Mouse (Mus musculus) forebrain, embryonic 11.5 days (tissue): ENCODE data around the gene Mef2b. TPM values are rescaled to one million over a fixed set of nuclear protein-coding genes. Genes with fewer than 3 reads are reported as not detected.
A peak's percentile ranks its signal among the peaks of the same experiment; 100 is the strongest.

ENCODE experiments used
- ATAC-seq: fragments of 200-750 bp; cut with Nextera tagmentation; replicated peaks from 2 replicates; pipeline ENCODE4 v1.8.0; 2017; ENCODE audit warnings: moderate TSS enrichment; ENCODE audit not compliant: low FRiP score
- DNase-seq: peaks from one replicate; pipeline ENCODE4 v3.0.0-alpha.2; 2017; ENCODE audit warnings: low spot score
- H3K27ac ChIP-seq: fragments of 300-500 bp; sonication (generic); 2 replicates; pipeline ENCODE4 v1.5.1; 2014; ENCODE audit warnings: low read depth, low read length
- H3K27me3 ChIP-seq: fragments of 300-500 bp; sonication (generic); 2 replicates; pipeline ENCODE4 v1.6.1; 2014; ENCODE audit warnings: mild to moderate bottlenecking, low read length, mixed read lengths; ENCODE audit not compliant: control insufficient read depth, insufficient read depth
- H3K36me3 ChIP-seq: fragments of 300-500 bp; sonication (generic); 2 replicates; pipeline ENCODE4 v1.6.1; 2014; ENCODE audit warnings: mild to moderate bottlenecking, low read length, moderate library complexity, mixed read lengths; ENCODE audit not compliant: control insufficient read depth, insufficient read depth
- H3K4me1 ChIP-seq: fragments of 300-500 bp; sonication (generic); replicated peaks from 2 replicates; pipeline ENCODE4 v1.6.1; 2014; ENCODE audit warnings: low read length, mixed read lengths; ENCODE audit not compliant: control insufficient read depth, insufficient read depth
- H3K4me2 ChIP-seq: fragments of 300-500 bp; sonication (generic); 2 replicates; pipeline ENCODE4 v1.6.1; 2014; ENCODE audit warnings: low read depth, mild to moderate bottlenecking, low read length, moderate library complexity, mixed read lengths; ENCODE audit not compliant: severe bottlenecking
- H3K4me3 ChIP-seq: fragments of 300-500 bp; sonication (generic); 2 replicates; pipeline ENCODE4 v1.5.1; 2014; ENCODE audit warnings: low read depth, low read length
- H3K9ac ChIP-seq: fragments of 300-500 bp; sonication (generic); 2 replicates; pipeline ENCODE4 v1.6.1; 2014; ENCODE audit warnings: low read length
- H3K9me3 ChIP-seq: fragments of 300-500 bp; sonication (generic); 2 replicates; pipeline ENCODE4 v1.6.1; 2016; ENCODE audit warnings: low read length, mixed read lengths; ENCODE audit not compliant: control insufficient read depth
- WGBS: fragments of 180-500 bp; shearing (Covaris S2); extraction: QIAGEN DNeasy Blood & Tissue Kit; methylation state at CpG from one replicate; pipeline ENCODE4 v1.1.7; 2014; 5-methylcytosine and 5-hydroxymethylcytosine counted together
- polyA plus RNA-seq: library from polyadenylated mRNA; unstranded; fragments of >200 nt; fragmentation: Nextera tagmentation; extraction: Ambion mirVana; gene quantifications from 2 replicates; pipeline ENCODE4 v1.2.1, GENCODE M21; 2014

Mef2b gene
- polyA plus RNA-seq, result 0.67 and 1.1 TPM in 2 replicates

DNA sequence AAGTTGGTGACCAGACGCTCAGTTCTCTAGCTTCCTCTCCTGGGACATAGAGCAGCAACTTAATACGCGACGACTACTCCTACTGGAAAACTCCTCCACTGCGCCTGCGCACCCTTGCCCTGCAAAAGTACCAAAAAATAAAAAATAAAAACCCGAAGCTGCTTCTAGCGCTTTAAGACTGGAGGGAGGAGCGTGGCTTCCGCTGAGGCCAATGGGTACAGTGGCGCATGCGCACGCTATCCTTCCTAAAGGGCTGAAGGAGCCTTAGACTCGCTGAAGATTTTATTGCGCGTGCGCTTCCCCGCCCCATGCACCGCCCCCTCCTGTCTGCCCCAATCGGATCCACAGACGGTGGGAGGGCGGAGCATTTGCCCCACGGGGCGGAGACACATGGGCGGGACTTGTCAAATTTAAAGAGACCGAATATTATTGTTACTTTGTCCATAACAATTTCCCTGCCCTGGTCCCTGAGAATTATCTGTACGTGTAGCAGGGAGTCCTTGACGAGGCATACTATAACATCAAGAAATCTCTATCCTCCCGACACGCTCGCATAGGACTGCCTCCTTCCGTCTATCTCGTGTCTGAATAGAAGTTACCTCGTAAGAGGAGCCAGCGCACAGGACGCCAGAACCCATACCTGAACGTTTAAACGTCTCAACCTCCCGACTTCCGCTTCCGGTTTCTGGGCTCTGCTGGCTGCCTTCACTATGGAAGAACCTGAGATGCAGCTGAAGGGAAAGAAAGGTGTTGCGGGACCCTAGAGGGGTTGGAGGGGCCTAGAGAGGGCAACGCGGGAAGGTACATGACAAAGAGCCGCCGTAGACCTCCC, at the start of gene Mef2b, which contains the start of the genes Rfxank and Borcs8:
Gene Mef2b (plus strand): TSS at position 686 of the 832 bp plus-strand sequence.
Gene Rfxank (minus strand): TSS at position 129 of the 832 bp plus-strand sequence.
Gene Borcs8 (plus strand): TSS at position 474 of the 832 bp plus-strand sequence.
- ATAC-seq, result peak; percentile 97
- WGBS, result under 1% methylated on average over 46 of the region's 46 CpGs
- peaks cover 10% of the 10 kb centered on the region; the same call in 1 of the 2 replicates for H3K36me3 ChIP-seq

DNA sequence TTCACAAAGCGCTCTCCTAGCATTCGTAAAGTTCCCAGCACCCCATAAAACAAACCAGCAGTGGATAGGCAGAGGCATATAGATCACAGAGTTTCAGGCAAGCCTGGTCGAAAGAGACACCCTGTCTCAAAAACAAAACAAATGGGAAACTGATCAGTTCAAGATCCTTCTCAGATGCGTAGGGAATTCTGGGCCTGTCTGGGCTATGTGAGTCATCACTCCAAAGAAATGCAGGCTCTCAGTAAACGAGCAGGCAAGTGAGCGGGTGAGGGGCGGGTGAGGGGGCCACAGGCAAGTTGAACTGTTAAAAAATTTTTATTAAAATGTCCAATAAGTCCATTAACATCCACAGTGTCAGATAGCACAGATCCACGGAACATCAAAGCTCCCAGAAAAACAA, 46.7 kb upstream of the Mef2b start:
- H3K27ac ChIP-seq, result no peak overlapping the region
- peaks cover 1% of the 10 kb centered on the region for H3K36me3 ChIP-seq
- H3K9ac ChIP-seq, result no peak overlapping the region
- ATAC-seq (no peak), DNase-seq (no peak)
- H3K4me1 ChIP-seq, result peaks cover 6% of the 10 kb centered on the region; the same call in 1 of the 2 replicates
- no peak overlapping the region for H3K4me3 ChIP-seq
- 64% methylated on average over 8 of the region's 8 CpGs for WGBS
- H3K9me3 ChIP-seq, result no peaks in the 10 kb centered on the region; the same call in 1 of the 2 replicates
- no peak overlapping the region for H3K4me2 ChIP-seq
- H3K27me3 ChIP-seq, result peaks cover 22% of the 10 kb centered on the region

More for the DNA sequence above, at the start of gene Mef2b, which contains the start of the genes Rfxank and Borcs8:
- DNase-seq, result peak; percentile 99
- peak within 1 kb of the TSS; percentile 69 for H3K4me3 ChIP-seq
- H3K9ac ChIP-seq, result peak within 1 kb of the TSS; percentile 68
- H3K9me3 ChIP-seq, result no peaks in the 10 kb centered on the region
- H3K27me3 ChIP-seq, result no peaks in the 10 kb centered on the region
- peak within 1 kb of the TSS; percentile 74 for H3K4me2 ChIP-seq
- H3K4me1 ChIP-seq, result peaks cover 12% of the 10 kb centered on the region
- peak within 1 kb of the TSS; percentile 19; the same call in 1 of the 2 replicates for H3K27ac ChIP-seq

DNA sequence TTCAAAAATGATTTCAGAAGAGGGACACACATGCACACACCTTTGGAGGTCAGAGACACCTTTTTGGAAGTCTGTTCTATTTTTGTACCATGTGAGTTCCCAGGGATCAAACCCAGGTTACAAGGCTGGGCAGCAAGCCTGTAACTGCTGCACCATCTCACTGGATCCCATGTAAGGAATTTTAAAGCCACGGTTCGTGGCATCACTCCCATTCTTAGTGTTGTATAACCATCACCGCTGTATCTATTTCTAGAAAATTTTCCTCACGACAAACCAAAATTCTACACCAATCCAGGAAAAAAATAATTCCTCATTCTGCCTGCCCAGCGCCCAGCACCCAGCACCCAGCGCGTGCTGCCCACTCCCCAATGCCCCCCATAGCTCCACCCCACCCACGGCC, 40.2 kb upstream of the Mef2b start:
- peaks cover 7% of the 10 kb centered on the region for H3K36me3 ChIP-seq
- no peak overlapping the region for H3K9ac ChIP-seq
- no peak overlapping the region for H3K4me2 ChIP-seq
- DNase-seq (no peak), ATAC-seq (no peak)
- H3K4me3 ChIP-seq, result no peak overlapping the region
- H3K4me1 ChIP-seq, result no peaks in the 10 kb centered on the region
- WGBS, result 79% methylated on average over 8 of the region's 8 CpGs
- peaks cover 3% of the 10 kb centered on the region; the same call in 1 of the 2 replicates for H3K9me3 ChIP-seq
- H3K27ac ChIP-seq, result no peak overlapping the region
- no peaks in the 10 kb centered on the region for H3K27me3 ChIP-seq

DNA sequence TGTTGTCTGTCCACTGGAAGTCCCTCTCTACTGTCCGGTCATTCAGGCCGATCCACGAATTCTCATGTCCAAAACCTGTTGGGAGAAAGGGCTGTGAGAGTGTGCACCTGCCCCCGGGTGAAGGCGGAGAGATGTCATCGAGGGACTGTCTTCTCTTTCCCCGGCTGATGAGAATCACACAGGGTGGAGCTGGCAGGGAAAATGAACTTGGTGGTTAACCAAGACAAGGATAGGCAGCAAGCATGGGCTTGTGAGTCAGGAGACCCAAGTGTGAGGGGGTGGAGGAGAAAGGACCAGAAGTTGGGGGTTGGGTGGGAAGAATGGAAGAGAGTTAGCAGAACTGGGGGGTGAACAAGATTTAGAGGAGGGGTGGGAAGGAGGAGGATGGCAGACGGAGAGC, 39.3 kb upstream of the Mef2b start:
- 88% methylated on average over 8 of the region's 8 CpGs for whole genome bisulfite sequencing
- no peaks in the 10 kb centered on the region for H3K27me3 ChIP-seq
- no peak overlapping the region for H3K9ac ChIP-seq
- ATAC-seq (no peak), DNase-seq (no peak)
- H3K9me3 ChIP-seq, result peaks cover 3% of the 10 kb centered on the region; the same call in 1 of the 2 replicates
- no peak overlapping the region for H3K4me2 ChIP-seq
- peaks cover 7% of the 10 kb centered on the region for H3K36me3 ChIP-seq
- no peaks in the 10 kb centered on the region for H3K4me1 ChIP-seq
- H3K27ac ChIP-seq, result no peak overlapping the region
- no peak overlapping the region for H3K4me3 ChIP-seq

DNA sequence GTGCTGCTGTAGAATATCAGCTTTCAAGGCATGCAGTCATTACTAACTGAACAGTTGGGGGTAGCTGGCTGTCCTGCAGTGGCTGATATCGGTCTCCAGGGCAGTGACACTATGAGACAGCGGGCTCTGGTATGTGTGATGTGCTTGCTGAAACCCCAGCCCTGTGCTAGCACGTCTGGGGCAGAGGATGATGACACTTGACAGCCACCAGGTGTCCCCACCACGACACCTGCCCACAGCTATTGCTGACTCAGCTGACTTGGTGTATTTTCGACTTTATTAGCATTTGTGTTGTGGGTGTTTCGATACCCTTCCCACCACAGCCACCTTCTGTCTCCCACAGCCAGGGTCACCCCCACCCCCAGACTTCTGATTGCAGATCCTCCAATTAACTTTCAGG, 35.0 kb upstream of the Mef2b start:
- Histone ChIP-seq H3K4me2 (no peak overlapping the region), H3K27me3 (no peaks in the 10 kb centered on the region), H3K27ac (no peak overlapping the region), H3K9ac (no peak overlapping the region), H3K9me3 (no peaks in the 10 kb centered on the region), H3K36me3 (no peaks in the 10 kb centered on the region), H3K4me1 (no peaks in the 10 kb centered on the region), H3K4me3 (no peak overlapping the region)
- ATAC-seq (peak; percentile 47; the same call in 1 of the 2 replicates), DNase-seq (no peak)
- 27% methylated on average over 6 of the region's 6 CpGs for WGBS

DNA sequence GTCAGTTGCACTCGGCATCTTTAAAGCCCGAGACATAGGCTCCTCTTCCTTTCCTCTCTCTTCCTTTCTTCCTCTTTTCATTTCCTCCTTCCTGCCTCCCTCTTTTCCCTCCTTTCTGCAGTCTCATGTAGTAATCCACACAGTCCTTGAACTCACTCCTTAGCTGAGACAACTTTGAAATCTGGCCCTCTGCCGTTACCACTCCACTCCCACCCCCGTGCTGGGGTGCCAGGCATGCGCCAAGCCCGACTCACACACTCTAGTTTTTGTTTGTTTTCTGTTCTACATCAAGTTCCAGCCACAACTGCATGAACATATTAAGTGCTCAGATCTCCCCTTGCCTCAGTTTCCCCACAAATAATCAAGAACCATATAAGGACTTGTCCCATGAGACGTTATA, 34.6 kb upstream of the Mef2b start:
- DNase-seq (no peak), ATAC-seq (no peak)
- no peak overlapping the region for H3K4me2 ChIP-seq
- WGBS, result 84% methylated on average over 7 of the region's 7 CpGs
- H3K27me3 ChIP-seq, result no peaks in the 10 kb centered on the region
- H3K4me3 ChIP-seq, result no peak overlapping the region
- no peaks in the 10 kb centered on the region for H3K9me3 ChIP-seq
- H3K27ac ChIP-seq, result no peak overlapping the region
- no peaks in the 10 kb centered on the region for H3K4me1 ChIP-seq
- no peaks in the 10 kb centered on the region; the same call in 1 of the 2 replicates for H3K36me3 ChIP-seq
- no peak overlapping the region for H3K9ac ChIP-seq

DNA sequence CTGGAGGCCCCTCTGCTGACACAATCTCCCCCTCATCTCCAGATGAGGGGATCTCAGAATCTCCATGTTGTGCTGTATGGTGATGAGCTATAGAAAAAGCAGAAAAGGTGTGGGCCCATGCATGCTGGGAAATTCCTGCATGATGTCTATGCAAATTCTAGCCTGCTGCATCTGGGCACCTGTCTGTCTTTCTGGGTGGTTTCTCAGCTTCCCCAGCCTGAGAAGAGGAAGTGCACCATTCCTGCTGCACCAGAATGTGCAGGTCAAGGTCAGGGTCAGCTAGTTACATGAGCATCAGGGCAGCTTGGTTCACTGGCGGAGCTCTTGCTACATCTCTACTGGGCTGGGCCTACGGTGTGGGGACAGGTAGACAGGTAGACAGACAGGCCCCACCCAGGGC, 29.1 kb upstream of the Mef2b start:
- H3K9ac ChIP-seq, result no peak overlapping the region
- H3K9me3 ChIP-seq, result no peaks in the 10 kb centered on the region
- DNase-seq, result no peak
- no peak overlapping the region for H3K27ac ChIP-seq
- ATAC-seq, result no peak
- H3K36me3 ChIP-seq, result no peaks in the 10 kb centered on the region; the same call in 1 of the 2 replicates
- 90% methylated on average over 2 of the region's 2 CpGs for WGBS
- H3K4me2 ChIP-seq, result no peak overlapping the region
- no peak overlapping the region for H3K4me3 ChIP-seq
- peaks cover 38% of the 10 kb centered on the region for H3K27me3 ChIP-seq
- peaks cover 6% of the 10 kb centered on the region for H3K4me1 ChIP-seq

DNA sequence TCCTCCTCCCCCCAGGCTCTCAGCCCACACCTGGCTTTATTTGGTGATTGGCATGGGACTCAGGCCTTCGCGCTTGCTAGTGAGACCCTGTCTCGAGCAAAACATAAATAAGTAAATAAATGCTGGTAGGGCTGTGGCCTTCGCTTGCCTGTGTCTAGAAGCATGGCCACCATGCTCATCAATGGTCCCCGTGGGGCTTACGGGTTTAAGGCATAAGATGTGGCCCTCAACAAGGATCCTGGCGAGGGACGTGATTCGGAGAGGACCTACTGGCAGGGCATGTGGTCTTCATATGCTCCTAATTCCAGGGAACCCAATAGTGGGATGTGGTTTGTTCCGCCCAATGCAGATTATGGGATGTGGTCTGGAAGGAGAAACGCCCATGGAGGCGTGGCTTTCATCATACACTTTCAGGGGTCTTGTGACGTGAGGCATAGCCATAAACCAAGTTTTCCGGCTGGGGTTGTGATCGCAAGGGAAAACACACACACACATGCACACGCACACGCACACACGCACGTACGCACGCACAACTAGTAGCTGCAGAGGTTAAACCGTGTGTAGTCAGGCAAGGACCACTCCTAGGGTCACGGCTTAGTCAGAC, 28.2 kb upstream of the Mef2b start:
- no peaks in the 10 kb centered on the region; the same call in 1 of the 2 replicates for H3K36me3 ChIP-seq

More for the DNA sequence above, 28.2 kb upstream of the Mef2b start:
- H3K4me2 ChIP-seq, result no peak overlapping the region
- no peak overlapping the region for H3K27ac ChIP-seq
- H3K9ac ChIP-seq, result no peak overlapping the region
- ATAC-seq (0 out of 2 replicates have a peak, but pooled peaks have one; percentile 8), DNase-seq (no peak)
- H3K9me3 ChIP-seq, result no peaks in the 10 kb centered on the region
- WGBS, result 51% methylated on average over 23 of the region's 23 CpGs
- H3K27me3 ChIP-seq, result peaks cover 38% of the 10 kb centered on the region
- no peak overlapping the region for H3K4me3 ChIP-seq
- peaks cover 6% of the 10 kb centered on the region for H3K4me1 ChIP-seq
